Mouse (Mus musculus): ENCODE data around the gene Jmjd1c. TPM values are rescaled to one million over a fixed set of nuclear protein-coding genes. Genes with fewer than 3 reads are reported as not detected.

The Jmjd1c gene
- polyA plus RNA-seq, 1 experiment from 2014 or later, result 59.5 TPM

DNA sequence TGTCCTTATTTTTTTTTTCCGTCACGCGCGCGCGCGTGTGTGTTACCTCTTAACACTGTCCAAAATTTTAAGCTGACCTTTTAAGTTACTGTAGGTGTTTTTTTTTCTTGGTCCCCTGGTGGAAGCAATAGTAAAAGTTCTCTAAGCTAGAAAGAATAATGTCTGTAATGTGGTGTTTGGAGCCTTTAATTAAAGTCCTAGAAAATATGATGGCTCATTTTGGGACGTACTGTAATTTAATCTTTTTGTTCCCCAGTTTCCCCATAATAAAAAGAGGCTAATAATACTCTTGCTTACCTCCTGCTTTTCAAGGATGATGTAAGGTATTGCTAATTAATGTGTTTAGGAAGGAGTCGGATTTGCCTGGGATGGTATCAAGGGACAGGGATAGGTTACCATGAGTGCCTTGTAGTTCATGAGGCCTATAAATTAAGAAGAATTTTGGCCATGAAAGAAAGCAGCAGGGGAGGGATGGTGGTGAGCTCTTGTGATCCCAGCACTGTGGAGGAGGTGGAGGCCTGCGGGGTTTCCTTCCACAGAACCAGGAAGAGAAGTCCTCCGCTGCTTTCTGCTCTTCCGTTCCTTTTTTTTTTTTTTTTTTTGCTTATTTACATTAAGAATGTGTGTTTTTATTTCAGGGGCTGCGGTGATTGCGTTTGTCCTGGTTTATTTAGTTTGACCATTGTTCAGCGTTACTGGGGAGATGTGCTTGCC is 1.7 kb downstream of the Jmjd1c start:
- 1% methylated on average over 15 of the region's 15 CpGs for WGBS
- Histone ChIP-seq H3K36me3 (replicated peaks; ENCODE audit: control insufficient read depth, insufficient read depth) (no peaks in the 10 kb centered on the region), H3K27ac (peak overlapping the region; percentile 100), H3K4me2 (replicated peaks) (peak overlapping the region; percentile 66), H3K9ac (peak overlapping the region; percentile 100), H3K9me3 (ENCODE audit: control insufficient read depth, low read length) (no peaks in the 10 kb centered on the region), H3K4me3 (replicated peaks; ENCODE audit: low read length) (peak overlapping the region; percentile 91), H3K27me3 (ENCODE audit: control insufficient read depth, insufficient read depth, low read length) (no peaks in the 10 kb centered on the region), H3K4me1 (replicated peaks; ENCODE audit: control insufficient read depth, insufficient read depth, low read length) (peaks cover 47% of the 10 kb centered on the region)
- no peak for ATAC-seq (ENCODE audit: low FRiP score)
- no peak for DNase-seq (ENCODE audit: low spot score)

DNA sequence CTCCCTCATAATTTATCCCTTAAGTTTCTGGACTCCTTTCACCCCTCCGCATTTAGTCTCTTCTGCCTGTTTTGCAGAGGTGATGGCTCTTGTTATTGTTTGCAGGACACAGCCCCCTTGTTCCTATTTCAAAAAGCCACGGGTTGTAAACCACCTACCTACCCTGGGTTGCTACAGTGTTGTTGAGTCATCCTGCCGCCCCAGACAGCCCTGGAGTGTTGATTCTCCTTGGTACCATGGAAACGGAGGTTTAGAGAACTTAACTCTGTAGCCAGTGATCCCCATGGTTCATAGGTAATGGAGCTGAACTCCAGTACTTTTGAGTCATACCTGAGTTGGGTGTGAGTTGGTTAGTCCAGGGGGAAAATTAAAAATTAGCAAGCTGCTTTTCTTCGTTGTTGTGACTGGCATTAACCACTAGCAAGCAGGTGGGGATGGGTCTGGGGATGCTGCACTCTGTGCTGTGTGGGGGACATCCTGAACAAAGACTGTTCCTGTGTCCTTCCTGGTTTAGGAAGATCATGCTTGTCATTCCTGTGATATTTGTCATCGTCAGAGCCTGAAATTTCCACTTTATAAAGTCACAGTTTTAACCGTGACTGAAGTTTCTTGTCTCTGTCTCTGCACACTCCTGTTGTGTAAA is 2.6 kb downstream of the Jmjd1c start:
- Histone ChIP-seq H3K27ac (no peak overlapping the region), H3K9me3 (ENCODE audit: control insufficient read depth, low read length) (no peaks in the 10 kb centered on the region), H3K4me2 (replicated peaks) (peak overlapping the region; percentile 66), H3K36me3 (replicated peaks; ENCODE audit: control insufficient read depth, insufficient read depth) (no peaks in the 10 kb centered on the region), H3K27me3 (ENCODE audit: control insufficient read depth, insufficient read depth, low read length) (no peaks in the 10 kb centered on the region), H3K4me1 (replicated peaks; ENCODE audit: control insufficient read depth, insufficient read depth, low read length) (peaks cover 54% of the 10 kb centered on the region), H3K9ac (peak overlapping the region; percentile 100), H3K4me3 (replicated peaks; ENCODE audit: low read length) (peak overlapping the region; percentile 91)
- DNase-seq (ENCODE audit: low spot score) (no peak), ATAC-seq (ENCODE audit: low FRiP score) (no peak)
- 18% methylated on average over 7 of the region's 7 CpGs for WGBS

DNA sequence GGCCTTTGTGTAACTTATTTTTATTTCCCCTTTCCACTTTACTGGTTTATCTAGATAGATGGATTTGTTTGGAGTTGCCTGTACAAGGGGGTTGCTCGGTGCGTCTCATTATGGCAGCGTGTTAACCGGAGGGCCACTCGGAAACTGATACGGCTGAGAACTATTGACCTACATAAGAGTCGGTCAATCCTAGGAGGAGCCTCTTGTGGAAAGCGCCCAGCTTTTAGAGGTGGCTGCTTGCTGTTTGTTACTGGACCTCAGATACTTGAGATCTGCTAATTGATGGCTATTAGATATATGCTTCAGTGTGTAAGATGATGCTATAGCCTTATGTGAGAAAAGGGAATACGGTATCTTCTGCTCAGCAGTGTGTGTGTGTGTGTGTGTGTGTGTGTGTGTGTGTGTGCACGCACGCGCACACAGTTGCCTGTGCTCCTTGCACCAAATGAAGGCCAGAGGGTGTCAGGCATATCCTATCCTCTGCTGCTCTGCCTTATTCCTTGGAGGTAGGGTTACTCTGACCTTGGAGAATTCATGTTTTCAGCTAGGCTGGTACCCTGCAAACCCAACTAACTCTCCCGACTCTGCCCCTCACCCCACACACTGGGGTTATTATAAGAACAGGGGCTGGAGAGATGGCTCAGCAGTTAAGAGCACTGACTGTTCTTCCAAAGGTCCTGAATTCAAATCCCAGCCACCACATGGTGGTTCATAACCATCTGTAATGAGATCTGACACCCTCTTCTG is 3.4 kb downstream of the Jmjd1c start:
- Histone ChIP-seq H3K27ac (no peak overlapping the region), H3K36me3 (replicated peaks; ENCODE audit: control insufficient read depth, insufficient read depth) (no peaks in the 10 kb centered on the region), H3K9ac (0 out of 2 replicates have a peak overlapping the region, but pooled peaks have one; percentile 14), H3K4me2 (replicated peaks) (peak overlapping the region; percentile 66), H3K27me3 (ENCODE audit: control insufficient read depth, insufficient read depth, low read length) (no peaks in the 10 kb centered on the region), H3K9me3 (ENCODE audit: control insufficient read depth, low read length) (no peaks in the 10 kb centered on the region), H3K4me3 (replicated peaks; ENCODE audit: low read length) (peak overlapping the region; percentile 91), H3K4me1 (replicated peaks; ENCODE audit: control insufficient read depth, insufficient read depth, low read length) (peaks cover 62% of the 10 kb centered on the region)
- ATAC-seq (ENCODE audit: low FRiP score) (no peak), DNase-seq (ENCODE audit: low spot score) (no peak)
- WGBS, result 59% methylated on average over 13 of the region's 13 CpGs

DNA sequence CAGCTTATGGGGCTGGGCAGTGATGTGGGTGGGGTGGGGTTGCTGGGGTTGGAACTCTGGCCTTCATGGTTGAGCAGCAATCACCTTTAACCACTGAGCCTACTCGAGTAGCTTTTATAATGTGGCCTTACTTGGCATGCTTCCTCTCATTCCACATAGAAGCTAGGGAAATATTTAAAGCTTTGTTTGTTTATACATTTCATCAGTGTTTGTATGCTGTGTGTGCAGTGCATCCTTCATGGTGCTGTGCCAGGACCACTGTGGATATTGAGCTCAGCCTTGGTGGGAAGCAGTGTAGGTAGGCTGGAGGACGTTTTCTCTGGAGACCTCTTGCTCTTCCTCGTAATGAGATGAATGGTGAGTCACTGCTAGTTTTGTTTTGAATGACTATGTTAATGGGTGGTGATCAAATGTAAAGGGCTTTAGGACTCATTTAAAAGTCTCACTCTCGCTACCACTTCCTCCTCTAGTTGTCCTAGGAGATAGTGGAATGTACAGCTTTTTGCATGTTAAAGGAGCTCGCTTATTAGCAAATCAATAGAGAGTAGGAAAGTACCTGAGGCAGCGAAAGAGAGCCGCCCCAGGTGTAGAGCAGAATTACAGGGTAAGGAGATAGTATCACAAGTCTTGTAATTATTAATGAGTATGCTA is 4.2 kb downstream of the Jmjd1c start:
- Histone ChIP-seq H3K9me3 (ENCODE audit: control insufficient read depth, low read length) (no peaks in the 10 kb centered on the region), H3K4me1 (replicated peaks; ENCODE audit: control insufficient read depth, insufficient read depth, low read length) (peaks cover 64% of the 10 kb centered on the region), H3K27ac (no peak overlapping the region), H3K27me3 (ENCODE audit: control insufficient read depth, insufficient read depth, low read length) (no peaks in the 10 kb centered on the region), H3K36me3 (replicated peaks; ENCODE audit: control insufficient read depth, insufficient read depth) (no peaks in the 10 kb centered on the region), H3K9ac (no peak overlapping the region), H3K4me3 (replicated peaks; ENCODE audit: low read length) (no peak overlapping the region), H3K4me2 (replicated peaks) (peak overlapping the region; percentile 25; the same call in 1 of the 2 replicates)
- ATAC-seq (ENCODE audit: low FRiP score) (no peak), DNase-seq (ENCODE audit: low spot score) (no peak)
- 23% methylated on average over 7 of the region's 7 CpGs for WGBS

DNA sequence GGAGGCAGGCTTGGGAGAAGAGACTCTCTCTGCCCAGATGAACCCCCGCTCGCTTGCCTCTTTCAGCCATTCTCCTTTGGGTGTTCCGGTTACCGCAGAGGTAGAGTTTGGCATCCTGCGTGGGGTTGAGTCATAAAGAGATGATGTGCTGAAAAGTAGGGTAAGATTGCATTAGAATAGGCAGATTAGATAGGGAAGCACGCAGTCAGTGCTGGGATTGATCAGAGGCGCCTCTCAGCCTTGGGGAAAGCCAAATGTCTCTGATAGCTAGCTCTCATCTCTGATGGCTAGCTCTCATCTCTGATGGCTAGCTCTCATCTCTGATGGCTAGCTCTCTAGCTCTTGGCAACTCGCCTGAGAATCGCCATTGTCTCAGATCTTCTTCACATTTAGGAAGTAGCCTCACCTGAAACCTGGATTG is 4.9 kb downstream of the Jmjd1c start:
- H3K9me3 ChIP-seq (ENCODE audit: control insufficient read depth, low read length), result no peaks in the 10 kb centered on the region
- H3K27me3 ChIP-seq (ENCODE audit: control insufficient read depth, insufficient read depth, low read length), result no peaks in the 10 kb centered on the region
- DNase-seq (ENCODE audit: low spot score) (no peak), ATAC-seq (ENCODE audit: low FRiP score) (no peak)
- H3K27ac ChIP-seq, result no peak overlapping the region
- H3K4me3 ChIP-seq (replicated peaks; ENCODE audit: low read length), result no peak overlapping the region
- peaks cover 68% of the 10 kb centered on the region for H3K4me1 ChIP-seq (replicated peaks; ENCODE audit: control insufficient read depth, insufficient read depth, low read length)
- 56% methylated on average over 9 of the region's 9 CpGs for WGBS
- H3K4me2 ChIP-seq (replicated peaks), result no peak overlapping the region
- no peak overlapping the region for H3K9ac ChIP-seq
- no peaks in the 10 kb centered on the region for H3K36me3 ChIP-seq (replicated peaks; ENCODE audit: control insufficient read depth, insufficient read depth)

DNA sequence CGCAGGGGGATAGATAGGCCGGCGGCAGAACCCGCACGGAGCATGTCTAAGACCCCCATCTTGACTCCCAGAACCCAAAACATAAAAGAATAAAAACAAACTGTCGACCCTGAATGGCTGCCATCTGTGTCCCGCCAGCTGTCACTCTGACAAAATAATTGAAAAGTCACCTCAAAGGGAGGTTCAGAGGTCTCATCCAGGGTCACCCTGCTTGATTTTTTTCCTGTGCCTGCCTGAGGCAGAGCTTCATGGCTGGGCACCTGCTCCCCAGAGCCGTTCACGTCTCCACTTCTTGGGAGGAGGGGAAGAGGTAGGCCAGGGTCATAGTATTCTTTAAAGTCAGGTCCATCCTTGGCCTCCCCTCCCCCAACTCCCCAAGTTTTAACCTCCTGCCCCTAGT is 8.6 kb downstream of the Jmjd1c start:
- Histone ChIP-seq H3K4me3 (replicated peaks; ENCODE audit: low read length) (no peak overlapping the region), H3K4me1 (replicated peaks; ENCODE audit: control insufficient read depth, insufficient read depth, low read length) (peaks cover 74% of the 10 kb centered on the region), H3K9me3 (ENCODE audit: control insufficient read depth, low read length) (no peaks in the 10 kb centered on the region), H3K27me3 (ENCODE audit: control insufficient read depth, insufficient read depth, low read length) (no peaks in the 10 kb centered on the region), H3K9ac (no peak overlapping the region), H3K4me2 (replicated peaks) (no peak overlapping the region), H3K36me3 (replicated peaks; ENCODE audit: control insufficient read depth, insufficient read depth) (no peaks in the 10 kb centered on the region), H3K27ac (no peak overlapping the region)
- DNase-seq (ENCODE audit: low spot score) (no peak), ATAC-seq (ENCODE audit: low FRiP score) (no peak)
- 8% methylated on average over 9 of the region's 9 CpGs for WGBS

DNA sequence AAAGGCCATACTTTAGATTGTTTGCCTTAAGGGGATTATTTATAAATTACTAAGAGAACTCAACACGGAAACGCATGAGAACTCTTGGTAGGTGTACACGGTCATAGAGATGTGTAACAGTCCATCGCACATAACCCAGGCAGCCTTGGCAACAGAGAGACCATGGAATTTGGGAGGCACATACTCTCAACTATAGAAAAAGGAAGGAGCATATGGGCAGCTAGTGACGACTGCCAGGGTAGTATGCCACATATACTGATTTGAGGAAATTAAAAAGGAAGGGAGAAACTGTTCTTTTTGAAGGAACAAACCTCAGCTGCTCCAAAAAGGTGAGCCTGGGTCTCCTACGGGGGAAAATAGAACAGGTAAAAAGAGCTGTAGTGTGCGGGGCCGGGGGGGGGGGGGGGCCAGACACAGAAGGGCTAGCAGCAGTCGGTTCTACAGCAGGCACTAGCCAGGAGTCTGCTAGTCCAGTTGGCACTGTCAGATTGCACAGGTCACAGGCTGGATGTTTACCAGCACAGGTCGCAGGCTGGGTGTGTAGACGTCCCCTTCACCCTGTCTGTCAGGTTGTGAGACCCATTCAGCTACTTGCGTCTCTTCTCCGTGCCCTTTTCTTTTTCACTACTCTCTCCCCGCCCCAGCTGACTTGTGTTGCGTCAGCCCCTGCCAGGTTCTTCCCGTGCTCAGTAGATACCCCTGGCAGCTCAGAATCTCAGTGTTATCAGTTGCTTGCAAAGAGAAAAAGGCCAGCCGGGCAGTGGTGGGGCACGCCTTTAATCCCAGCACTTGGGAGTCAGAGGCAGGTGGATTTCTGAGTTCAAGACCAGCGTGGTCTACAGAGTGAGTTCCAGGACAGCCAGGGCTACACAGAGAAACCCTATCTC is 9.6 kb downstream of the Jmjd1c start:
- 63% methylated on average over 18 of the region's 19 CpGs for WGBS
- no peak overlapping the region for H3K4me3 ChIP-seq (replicated peaks; ENCODE audit: low read length)
- H3K27me3 ChIP-seq (ENCODE audit: control insufficient read depth, insufficient read depth, low read length), result no peaks in the 10 kb centered on the region
- peaks cover 66% of the 10 kb centered on the region for H3K4me1 ChIP-seq (replicated peaks; ENCODE audit: control insufficient read depth, insufficient read depth, low read length)
- no peak overlapping the region for H3K27ac ChIP-seq
- ATAC-seq (ENCODE audit: low FRiP score) (no peak), DNase-seq (ENCODE audit: low spot score) (no peak)
- H3K36me3 ChIP-seq (replicated peaks; ENCODE audit: control insufficient read depth, insufficient read depth), result no peaks in the 10 kb centered on the region
- H3K4me2 ChIP-seq (replicated peaks), result no peak overlapping the region
- H3K9me3 ChIP-seq (ENCODE audit: control insufficient read depth, low read length), result no peaks in the 10 kb centered on the region
- no peak overlapping the region for H3K9ac ChIP-seq

DNA sequence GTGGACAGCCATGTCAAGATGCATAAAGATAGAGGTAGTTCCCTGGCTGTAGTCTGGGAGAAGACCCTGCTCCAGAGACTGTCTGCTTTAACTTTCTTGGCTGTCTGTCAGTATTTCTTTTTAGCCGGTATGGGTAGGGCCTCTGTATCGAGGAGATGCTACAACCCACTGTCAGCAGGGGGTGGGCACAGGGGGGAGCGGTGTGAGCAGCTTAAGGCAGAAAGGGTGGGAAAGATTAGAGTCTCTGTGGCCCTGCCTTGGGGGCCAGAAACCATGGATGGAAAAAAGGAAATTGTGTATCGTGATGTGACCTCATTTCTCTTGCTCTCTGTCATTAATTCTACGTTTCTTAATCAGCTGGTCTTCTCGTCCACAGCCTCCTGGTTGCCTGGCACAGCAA is 10.5 kb downstream of the Jmjd1c start:
- H3K36me3 ChIP-seq (replicated peaks; ENCODE audit: control insufficient read depth, insufficient read depth), result no peaks in the 10 kb centered on the region
- peak overlapping the region; percentile 12; the same call in 1 of the 2 replicates for H3K9ac ChIP-seq
- H3K4me1 ChIP-seq (replicated peaks; ENCODE audit: control insufficient read depth, insufficient read depth, low read length), result peaks cover 69% of the 10 kb centered on the region
- H3K4me2 ChIP-seq (replicated peaks), result no peak overlapping the region
- DNase-seq (ENCODE audit: low spot score), result no peak
- no peak overlapping the region for H3K27ac ChIP-seq
- no peaks in the 10 kb centered on the region for H3K27me3 ChIP-seq (ENCODE audit: control insufficient read depth, insufficient read depth, low read length)
- H3K4me3 ChIP-seq (replicated peaks; ENCODE audit: low read length), result no peak overlapping the region
- 38% methylated on average over 6 of the region's 6 CpGs for whole genome bisulfite sequencing
- no peak for ATAC-seq (ENCODE audit: low FRiP score)
- no peaks in the 10 kb centered on the region for H3K9me3 ChIP-seq (ENCODE audit: control insufficient read depth, low read length)

Data from hindbrain, embryonic 14.5 days (tissue).